26 mouse cellular contexts compared by ENCODE assay signal in genomic region chr10:95667371-95668030, GRCm38 (mm10). TPM values are rescaled to one million over a fixed set of nuclear protein-coding genes. Genes with fewer than 3 reads are reported as not detected.
DNase-seq lines count a peak whose midpoint lies in the region; ATAC-seq and TF ChIP-seq lines count a peak whose summit lies in the region.
"Had no signal": no experiment of that assay in that cellular context is flagged by ENCODE, and none has a peak within 500 bp of the region (broad histone marks: within the 10 kb centered on the region; RNA-seq: fewer than 3 reads in every experiment).

No protein-coding gene starts in this region.

- 0 out of 2 replicates have a peak overlapping the region, but pooled peaks have one; percentile 8 for H3K27ac ChIP-seq in heart, embryonic 10.5 days
- no peak overlapping the region for H3K27ac ChIP-seq in kidney, postnatal 0 days
- H3K27ac ChIP-seq: embryonic facial prominence, embryonic 12.5 days; forebrain, embryonic 12.5 days; hindbrain, embryonic 13.5 days; hindbrain, postnatal 0 days had no signal

- ATAC-seq in kidney, postnatal 0 days (replicated peaks; ENCODE audit: low FRiP score, low read depth): no peak
- ATAC-seq: CD4-positive, CD25-positive, alpha-beta regulatory T cell, adult 4 months; forebrain, embryonic 16.5 days; hindbrain, postnatal 0 days had no signal

- no peak overlapping the region for H3K4me3 ChIP-seq in heart, embryonic 10.5 days
- no peak overlapping the region for H3K4me3 ChIP-seq in kidney, postnatal 0 days (replicated peaks; ENCODE audit: low read depth, low read length)
- H3K4me3 ChIP-seq: embryonic facial prominence, embryonic 12.5 days; forebrain, embryonic 12.5 days; heart, embryonic 12.5 days; hindbrain, embryonic 13.5 days had no signal

- TF ChIP-seq CTCF in kidney, postnatal 0 days (IDR thresholded peaks at IDR 0.05; ENCODE audit: low read depth): no peak

- peaks cover 4% of the 10 kb centered on the region; the same call in 1 of the 2 replicates for H3K4me1 ChIP-seq in heart, embryonic 10.5 days
- H3K4me1 ChIP-seq in kidney, postnatal 0 days (replicated peaks; ENCODE audit: insufficient read depth, low read length): no peaks in the 10 kb centered on the region
- H3K4me1 ChIP-seq: embryonic facial prominence, embryonic 12.5 days; hindbrain, embryonic 13.5 days had no signal

- 64% methylated on average over 3 of the region's 3 CpGs for WGBS in heart, embryonic 10.5 days
- 65% methylated on average over 3 of the region's 3 CpGs for WGBS in kidney, postnatal 0 days

- DNase-seq in heart, embryonic 10.5 days (ENCODE audit: low spot score): peak; percentile 74
- DNase-seq in heart, adult 8-10 months (ENCODE audit: low spot score): no peak
- peak; percentile 22 for DNase-seq in kidney, postnatal 0 days (ENCODE audit: low spot score)
- no peak for DNase-seq in kidney, adult 8-10 months
- peak; percentile 73 for DNase-seq in 3134 (ENCODE audit: extremely low read depth, insufficient read length, low spot score)
- DNase-seq in ZHBTc4 (ENCODE audit: low read depth, low spot score): peak; percentile 62
- no peak for DNase-seq in adrenal gland, postnatal 14 days
- DNase-seq: adrenal gland, postnatal 10 days; B cell, adult 2 months; cerebellum, adult 11-12 months; cerebellum, adult 9-10 months; cerebellum, postnatal 25 days; gastrocnemius, postnatal 36 days; heart, adult 18-20 months had no signal

- no peak overlapping the region for H3K9ac ChIP-seq in kidney, postnatal 0 days (ENCODE audit: low read depth, low read length)
- H3K9ac ChIP-seq: embryonic facial prominence, embryonic 12.5 days; forebrain, embryonic 12.5 days; heart, embryonic 12.5 days; hindbrain, embryonic 13.5 days had no signal

- H3K27me3 ChIP-seq in heart, embryonic 10.5 days (ENCODE audit: insufficient read depth, poor library complexity, severe bottlenecking): no peaks in the 10 kb centered on the region
- H3K27me3 ChIP-seq in kidney, postnatal 0 days (ENCODE audit: insufficient read depth, low read length): no peaks in the 10 kb centered on the region
- H3K27me3 ChIP-seq: embryonic facial prominence, embryonic 12.5 days; forebrain, embryonic 12.5 days; heart, embryonic 12.5 days; hindbrain, embryonic 13.5 days had no signal

- H3K4me2 ChIP-seq in kidney, postnatal 0 days (ENCODE audit: low read length): no peak overlapping the region
- H3K4me2 ChIP-seq: embryonic facial prominence, embryonic 12.5 days; forebrain, embryonic 12.5 days; heart, embryonic 12.5 days; hindbrain, embryonic 13.5 days had no signal

- H3K9me3 ChIP-seq in heart, embryonic 10.5 days: no peaks in the 10 kb centered on the region
- no peaks in the 10 kb centered on the region for H3K9me3 ChIP-seq in kidney, postnatal 0 days (replicated peaks; ENCODE audit: low read length)
- H3K9me3 ChIP-seq: embryonic facial prominence, embryonic 12.5 days; forebrain, embryonic 12.5 days; G1E; heart, embryonic 12.5 days; hindbrain, embryonic 13.5 days had no signal

- no peaks in the 10 kb centered on the region for H3K36me3 ChIP-seq in heart, embryonic 10.5 days
- no peaks in the 10 kb centered on the region for H3K36me3 ChIP-seq in kidney, postnatal 0 days (ENCODE audit: insufficient read depth, low read length)
- H3K36me3 ChIP-seq: embryonic facial prominence, embryonic 12.5 days; forebrain, embryonic 12.5 days; G1E; heart, embryonic 12.5 days; hindbrain, embryonic 13.5 days had no signal

RNA-seq across cellular contexts. Expression of gene Anapc15-ps, which starts 5.8 kb away (rescaled TPM):
- not detected in 2 replicates for polyA plus RNA-seq in heart, embryonic 10.5 days (2016; fragmentation: Nextera tagmentation; extraction: Ambion mirVana)
- total RNA-seq in heart, adult 8-10 months (2022): not detected
- not detected in 2 replicates for polyA plus RNA-seq in kidney, postnatal 0 days (2015; fragmentation: Nextera tagmentation; extraction: Ambion mirVana)
- total RNA-seq in adrenal gland, postnatal 14 days (2021): not detected in 2 replicates
- total RNA-seq: adrenal gland, postnatal 10 days; gastrocnemius, adult 8-10 months; gastrocnemius, postnatal 36 days; heart, adult 18-20 months; hematopoietic stem cell, adult 5-6 weeks; hindbrain, postnatal 0 days had no signal
- polyA plus RNA-seq: CD4-positive, CD25-positive, alpha-beta regulatory T cell, adult 4 months; cortical plate, adult 2 months; embryonic facial prominence, embryonic 12.5 days; forebrain, embryonic 12.5 days; forebrain, embryonic 16.5 days; G1E; heart, embryonic 12.5 days; hindbrain, embryonic 13.5 days; hindbrain, postnatal 0 days; intestine, embryonic 14.5 days had no signal

Comparison
In these comparisons a context has a peak if more than half of its experiments do, and no peak if none do; other contexts are left out.
1. DNase-seq: peak in heart, embryonic 10.5 days (single experiment), kidney, postnatal 0 days (single experiment), 3134 (single experiment) and ZHBTc4 (single experiment); none in heart, adult 8-10 months (single experiment), kidney, adult 8-10 months (0 of 2) and adrenal gland, postnatal 14 days (single experiment).